Mouse (Mus musculus) liver, embryonic 13.5 days (tissue): ENCODE measurements around the gene Plekhg2. TPM values are rescaled to one million over a fixed set of nuclear protein-coding genes. Genes with fewer than 3 reads are reported as not detected.
A peak's percentile ranks its signal among the peaks of the same experiment; 100 is the strongest.

Experiments used
- ATAC-seq: fragments of 200-750 bp; cut with Nextera tagmentation; 2 replicates; pipeline ENCODE4 v1.8.0; 2017; ENCODE audit warnings: low read depth, mild to moderate bottlenecking, moderate number of reproducible peaks, moderate library complexity
- DNase-seq: peaks from one replicate; pipeline ENCODE4 v3.0.0; 2022
- H3K27ac ChIP-seq: fragments of 300-500 bp; sonication (generic); 2 replicates; pipeline ENCODE4 v1.5.1; 2015; ENCODE audit warnings: moderate library complexity, mild to moderate bottlenecking, inconsistent platforms
- H3K27me3 ChIP-seq: fragments of 300-500 bp; sonication (generic); 2 replicates; pipeline ENCODE4 v1.6.1; 2015; ENCODE audit warnings: mild to moderate bottlenecking, inconsistent platforms
- H3K36me3 ChIP-seq: fragments of 300-500 bp; sonication (generic); 2 replicates; pipeline ENCODE4 v1.6.1; 2015; ENCODE audit warnings: mild to moderate bottlenecking, inconsistent platforms
- H3K4me1 ChIP-seq: fragments of 300-500 bp; sonication (generic); replicated peaks from 2 replicates; pipeline ENCODE4 v1.6.1; 2015; ENCODE audit warnings: inconsistent platforms
- H3K4me2 ChIP-seq: fragments of 300-500 bp; sonication (generic); 2 replicates; pipeline ENCODE4 v1.6.1; 2015; ENCODE audit warnings: inconsistent platforms, mild to moderate bottlenecking, moderate library complexity
- H3K4me3 ChIP-seq: fragments of 300-500 bp; sonication (generic); replicated peaks from 2 replicates; pipeline ENCODE4 v1.5.1; 2015; ENCODE audit warnings: mild to moderate bottlenecking, inconsistent platforms
- H3K9ac ChIP-seq: fragments of 300-500 bp; sonication (generic); 2 replicates; pipeline ENCODE4 v1.6.1; 2015; ENCODE audit warnings: mild to moderate bottlenecking, inconsistent platforms
- H3K9me3 ChIP-seq: fragments of 300-500 bp; sonication (generic); replicated peaks from 2 replicates; pipeline ENCODE4 v1.6.1; 2016; ENCODE audit warnings: inconsistent platforms
- WGBS: fragments of 180-500 bp; shearing (Covaris S2); methylation state at CpG from one replicate; pipeline ENCODE4 v1.1.7; 2015; ENCODE audit not compliant: insufficient replicate concordance; 5-methylcytosine and 5-hydroxymethylcytosine counted together
- polyA plus RNA-seq: library from polyadenylated mRNA; unstranded; fragments of >200 nt; fragmentation: Nextera tagmentation; extraction: Ambion mirVana; gene quantifications from 2 replicates; pipeline ENCODE4 v1.2.1, GENCODE M21; 2015

Plekhg2 gene
- polyA plus RNA-seq, 1 experiment from 2014 or later = 4.9 TPM

DNA sequence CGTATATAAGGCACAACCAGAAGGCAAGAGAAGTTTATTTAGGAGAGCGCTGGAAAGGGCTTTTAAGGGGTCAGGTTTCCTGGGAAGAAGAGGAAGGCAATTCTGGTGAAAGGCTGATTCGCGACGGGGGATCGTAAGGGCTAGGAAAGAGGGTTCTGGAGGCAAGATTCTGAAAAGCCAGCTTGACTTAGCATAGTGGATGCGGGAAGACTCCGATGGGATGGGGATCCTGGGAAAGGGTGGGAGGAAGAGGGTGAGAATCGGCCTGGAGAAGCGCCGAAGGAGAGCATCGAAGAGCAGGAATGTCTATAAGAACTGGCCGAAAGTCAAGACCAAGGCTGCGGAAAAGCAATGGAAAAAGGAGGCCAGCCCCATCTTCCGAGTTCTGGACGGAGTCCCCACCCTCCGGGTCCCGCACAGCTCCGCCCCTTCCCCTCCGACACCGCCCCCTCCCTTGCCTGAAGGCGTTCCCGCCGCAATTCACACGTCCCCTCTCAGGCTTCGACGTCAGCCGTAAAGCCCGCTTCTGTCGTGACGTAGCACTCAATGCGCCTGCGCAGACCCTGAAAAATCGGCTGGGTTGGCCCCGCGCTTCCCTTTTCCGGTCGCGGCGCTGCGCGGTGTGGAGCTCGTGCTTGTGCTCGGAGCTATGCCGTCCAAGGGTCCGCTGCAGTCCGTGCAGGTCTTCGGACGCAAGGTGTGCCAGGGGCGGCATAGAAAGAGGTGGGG lies 22.1 kb downstream of the Plekhg2 start, which contains the start of gene Rps16:
Gene Rps16, plus strand, starts transcription at position 498 of the 729 bp plus-strand sequence.
- peak; percentile 92 for ATAC-seq
- no peaks in the 10 kb centered on the region for H3K27me3 ChIP-seq
- H3K36me3 ChIP-seq = peaks cover 37% of the 10 kb centered on the region
- no peaks in the 10 kb centered on the region for H3K9me3 ChIP-seq
- peak within 1 kb of the TSS; percentile 98 for H3K9ac ChIP-seq
- DNase-seq = peak; percentile 97
- peak within 1 kb of the TSS; percentile 87 for H3K27ac ChIP-seq
- peak within 1 kb of the TSS; percentile 90 for H3K4me2 ChIP-seq
- peak within 1 kb of the TSS; percentile 90 for H3K4me3 ChIP-seq
- H3K4me1 ChIP-seq = peaks cover 46% of the 10 kb centered on the region
- under 1% methylated on average over 49 of the region's 50 CpGs for WGBS

DNA sequence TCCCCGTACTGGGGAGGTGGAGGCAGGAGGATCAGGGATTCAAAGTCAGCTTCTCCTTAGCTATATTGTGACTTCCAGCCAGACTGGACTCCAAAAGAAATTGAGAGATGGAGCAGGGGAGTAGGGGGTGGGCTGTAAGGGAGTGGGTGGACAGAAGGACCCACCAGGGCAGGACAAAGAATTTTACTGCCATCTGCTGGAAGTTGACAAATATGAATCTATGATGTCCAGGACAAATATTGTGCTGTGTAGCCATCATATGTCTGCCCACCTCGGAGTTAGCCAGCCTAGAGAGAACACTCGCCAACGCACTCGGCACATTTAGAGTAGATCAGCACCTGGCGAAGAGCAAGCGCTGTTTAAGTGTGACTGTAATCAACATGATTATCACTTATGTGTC lies 23.8 kb downstream of the Plekhg2 start:
- Histone ChIP-seq H3K27ac (no peak overlapping the region), H3K36me3 (peaks cover 20% of the 10 kb centered on the region)

GRCm38 (mm10) chr7:28347746-28348145 lies 24.7 kb downstream of the Plekhg2 start:
- H3K4me1 ChIP-seq = peaks cover 36% of the 10 kb centered on the region
- ATAC-seq (no peak), DNase-seq (no peak)
- H3K4me3 ChIP-seq = no peak overlapping the region
- no peak overlapping the region for H3K4me2 ChIP-seq
- no peaks in the 10 kb centered on the region for H3K9me3 ChIP-seq
- WGBS = 53% methylated on average over 3 of the region's 3 CpGs
- H3K27me3 ChIP-seq = no peaks in the 10 kb centered on the region
- H3K36me3 ChIP-seq = peaks cover 12% of the 10 kb centered on the region
- H3K27ac ChIP-seq = no peak overlapping the region
- no peak overlapping the region for H3K9ac ChIP-seq

More for the DNA sequence above, 23.8 kb downstream of the Plekhg2 start:
- no peaks in the 10 kb centered on the region for H3K27me3 ChIP-seq
- no peak overlapping the region for H3K9ac ChIP-seq
- 75% methylated on average over 7 of the region's 7 CpGs for WGBS
- H3K9me3 ChIP-seq = no peaks in the 10 kb centered on the region
- no peak overlapping the region for H3K4me3 ChIP-seq
- DNase-seq (no peak), ATAC-seq (no peak)
- H3K4me1 ChIP-seq = peaks cover 44% of the 10 kb centered on the region
- H3K4me2 ChIP-seq = no peak overlapping the region

- H3K27me3 ChIP-seq = no peaks in the 10 kb centered on the region
- no peak overlapping the region for H3K27ac ChIP-seq
- peak overlapping the region; percentile 41; the same call in 1 of the 2 replicates for H3K9ac ChIP-seq
- no peaks in the 10 kb centered on the region for H3K36me3 ChIP-seq
- DNase-seq (peak; percentile 72), ATAC-seq (peak; percentile 19; the same call in 1 of the 2 replicates)
- H3K4me3 ChIP-seq = no peak overlapping the region
- H3K4me1 ChIP-seq = peaks cover 29% of the 10 kb centered on the region
- WGBS = 2% methylated on average over 4 of the region's 4 CpGs
- H3K9me3 ChIP-seq = no peaks in the 10 kb centered on the region
- H3K4me2 ChIP-seq = no peak overlapping the region
These were observed 27.8 kb downstream of the Plekhg2 start for GRCm38 (mm10) chr7:28344637-28345036.

DNA sequence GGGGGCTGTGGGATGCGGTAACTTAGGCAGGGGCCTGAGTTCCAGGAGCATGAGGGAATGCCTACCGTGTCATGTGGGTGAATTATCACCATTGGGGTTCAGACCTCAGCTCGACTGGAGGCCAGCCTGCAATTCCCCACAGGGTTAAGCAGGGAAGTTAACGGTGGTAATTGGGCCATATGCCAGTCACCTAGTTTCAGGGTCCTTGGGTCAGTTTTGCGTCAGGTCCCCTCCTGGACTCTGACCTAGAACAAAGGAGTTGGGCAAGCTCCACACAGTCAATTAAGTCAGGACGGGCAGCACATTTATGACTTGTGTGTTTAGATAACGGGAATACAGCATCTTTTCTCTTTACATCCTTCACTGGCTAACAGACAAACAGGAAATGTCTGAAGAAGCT lies 31.0 kb downstream of the Plekhg2 start:
- Histone ChIP-seq H3K4me3 (no peak overlapping the region), H3K27me3 (no peaks in the 10 kb centered on the region), H3K9me3 (no peaks in the 10 kb centered on the region), H3K9ac (no peak overlapping the region), H3K4me1 (peaks cover 41% of the 10 kb centered on the region), H3K27ac (no peak overlapping the region), H3K36me3 (no peaks in the 10 kb centered on the region), H3K4me2 (no peak overlapping the region)
- ATAC-seq (no peak), DNase-seq (no peak)
- 41% methylated on average over 7 of the region's 7 CpGs for WGBS

DNA sequence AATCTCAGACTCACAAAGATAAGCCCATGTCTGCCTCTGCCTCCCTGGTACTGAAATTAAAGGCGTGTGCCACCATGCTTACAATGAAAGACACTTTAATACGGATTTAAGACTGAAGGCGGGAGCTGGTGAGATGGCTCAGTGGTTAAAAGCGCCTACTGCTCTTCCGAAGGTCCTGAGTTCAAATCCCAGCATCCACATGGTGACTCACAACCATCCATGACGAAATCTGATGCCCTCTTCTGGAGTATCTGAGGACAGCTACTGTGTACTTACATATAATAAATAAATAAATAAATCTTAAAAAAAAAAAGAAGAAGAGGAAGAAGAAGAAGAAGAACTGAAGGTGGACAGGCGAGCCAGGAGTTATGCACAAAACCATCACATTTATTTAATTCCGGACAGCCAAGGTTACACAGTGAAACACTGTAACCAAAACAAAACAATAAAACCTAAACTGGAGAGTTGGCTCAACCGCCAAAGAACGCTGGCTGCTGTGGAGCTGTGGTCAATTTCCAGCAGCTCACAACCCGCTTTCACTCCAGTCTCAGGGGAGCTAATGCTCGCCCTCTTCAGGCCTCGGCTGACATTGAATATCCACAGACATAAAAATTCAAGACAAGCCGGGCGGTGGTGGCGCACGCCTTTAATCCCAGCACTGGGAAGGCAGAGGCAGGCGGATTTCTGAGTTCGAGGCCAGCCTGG lies 33.0 kb downstream of the Plekhg2 start:
- Histone ChIP-seq H3K4me2 (peak overlapping the region; percentile 89), H3K4me1 (peaks cover 51% of the 10 kb centered on the region), H3K4me3 (peak overlapping the region; percentile 95), H3K27me3 (no peaks in the 10 kb centered on the region), H3K36me3 (peaks cover 12% of the 10 kb centered on the region), H3K9me3 (no peaks in the 10 kb centered on the region), H3K27ac (peak overlapping the region; percentile 92), H3K9ac (peak overlapping the region; percentile 67)
- WGBS = 39% methylated on average over 19 of the region's 19 CpGs
- ATAC-seq = no peak
- peak; percentile 52 for DNase-seq

DNA sequence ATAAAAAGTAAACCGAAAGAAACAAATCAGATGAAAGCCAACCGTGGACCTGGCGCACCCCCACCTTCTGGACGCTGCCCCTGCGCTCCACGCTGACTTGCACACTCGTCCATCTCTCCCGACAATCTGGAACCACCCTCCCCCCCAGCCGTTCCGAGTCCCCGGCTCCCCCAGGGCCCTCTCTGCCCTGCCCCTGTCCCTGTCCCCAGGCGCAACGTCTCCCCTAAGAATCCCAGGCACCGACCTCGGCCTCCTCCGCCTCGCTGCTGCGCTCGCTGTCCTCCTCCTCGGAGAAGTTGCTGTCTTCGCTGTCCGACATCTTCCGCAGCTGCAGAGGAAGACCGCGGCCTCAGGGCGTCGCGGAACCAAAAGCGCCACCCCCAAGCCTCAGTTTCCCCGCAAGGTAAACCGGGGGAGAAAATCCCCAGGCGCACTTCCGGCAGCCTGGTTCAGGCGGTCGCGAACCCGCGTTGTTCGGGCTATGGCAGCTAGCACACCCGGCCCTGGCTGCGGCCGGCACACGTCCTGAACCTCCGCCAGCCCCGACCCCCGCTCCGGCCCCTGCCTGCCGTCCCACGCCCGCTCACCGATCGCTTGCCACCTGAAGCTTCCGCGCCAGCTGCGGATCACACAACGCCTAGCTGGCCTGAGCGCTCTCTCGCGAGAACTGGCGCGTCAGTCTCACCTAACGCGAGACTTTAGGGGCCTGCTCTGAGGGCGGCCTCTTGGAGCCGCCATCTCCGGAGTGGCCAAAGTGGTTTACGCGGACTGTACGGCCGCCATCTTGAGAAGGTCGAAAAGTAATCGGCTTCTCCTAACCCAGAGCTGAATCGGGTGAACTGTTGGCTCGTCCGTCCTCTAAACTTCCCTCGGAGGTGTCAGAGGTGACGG lies 34.0 kb downstream of the Plekhg2 start, which contains the start of gene Supt5:
Gene Supt5, minus strand, starts transcription at position 639 of the 891 bp plus-strand sequence.
- DNase-seq (peak; percentile 96), ATAC-seq (peak; percentile 95)
- Histone ChIP-seq H3K4me2 (peak within 1 kb of the TSS; percentile 89), H3K27ac (peak within 1 kb of the TSS; percentile 92), H3K4me3 (peak within 1 kb of the TSS; percentile 95), H3K27me3 (no peaks in the 10 kb centered on the region), H3K9me3 (no peaks in the 10 kb centered on the region), H3K4me1 (peaks cover 53% of the 10 kb centered on the region), H3K36me3 (peaks cover 17% of the 10 kb centered on the region), H3K9ac (peak within 1 kb of the TSS; percentile 95)
- under 1% methylated on average over 77 of the region's 77 CpGs for WGBS

DNA sequence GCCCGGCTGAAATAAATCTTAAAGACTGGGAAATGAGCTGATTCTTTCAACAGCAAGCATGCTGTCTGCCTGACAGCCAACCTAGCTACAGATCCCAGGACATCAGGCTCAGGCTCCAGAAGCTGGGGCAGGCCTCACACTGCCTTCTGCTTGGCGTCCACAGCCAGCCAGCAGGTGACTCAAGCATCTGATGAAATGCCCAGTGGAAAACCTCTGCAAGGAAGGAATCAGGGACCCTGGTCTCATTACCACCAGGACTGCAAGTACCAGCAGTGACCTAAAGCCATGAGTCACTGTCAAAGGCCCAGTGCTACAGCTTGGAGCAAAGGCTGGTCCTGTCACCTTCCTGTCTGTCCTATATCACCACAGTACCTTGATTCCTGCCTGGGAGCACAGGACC lies 36.9 kb downstream of the Plekhg2 start:
- WGBS = 87% methylated on average over 2 of the region's 2 CpGs
- Histone ChIP-seq H3K36me3 (peaks cover 41% of the 10 kb centered on the region), H3K9me3 (no peaks in the 10 kb centered on the region), H3K27me3 (no peaks in the 10 kb centered on the region), H3K9ac (no peak overlapping the region), H3K4me1 (peaks cover 41% of the 10 kb centered on the region), H3K27ac (no peak overlapping the region), H3K4me2 (no peak overlapping the region), H3K4me3 (no peak overlapping the region)
- DNase-seq (no peak), ATAC-seq (no peak)

DNA sequence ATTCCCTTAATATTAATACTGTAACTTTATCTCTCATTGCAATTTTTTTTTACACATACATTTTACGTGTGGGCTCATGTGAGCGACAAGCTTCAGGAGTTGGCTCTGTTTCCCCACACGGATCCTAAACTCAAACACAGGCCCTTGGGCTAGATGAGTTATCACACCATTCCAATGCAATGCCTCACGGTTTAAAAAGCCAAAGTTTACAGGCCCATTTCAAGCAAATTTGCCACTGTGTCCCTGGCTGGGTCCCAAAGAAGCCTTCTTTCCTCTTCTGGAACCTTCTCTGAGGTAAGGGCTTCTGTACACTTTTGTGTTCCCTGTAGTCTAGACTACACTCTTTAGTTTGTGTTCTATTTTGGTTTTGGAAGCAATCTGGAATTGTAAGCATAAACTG lies 37.9 kb downstream of the Plekhg2 start:
- no peak for DNase-seq
- WGBS = 82% methylated on average over 4 of the region's 4 CpGs
- ATAC-seq = no peak
- no peaks in the 10 kb centered on the region for H3K9me3 ChIP-seq
- H3K4me2 ChIP-seq = no peak overlapping the region
- H3K4me1 ChIP-seq = peaks cover 36% of the 10 kb centered on the region
- no peak overlapping the region for H3K27ac ChIP-seq
- H3K27me3 ChIP-seq = no peaks in the 10 kb centered on the region
- H3K4me3 ChIP-seq = no peak overlapping the region
- peaks cover 50% of the 10 kb centered on the region for H3K36me3 ChIP-seq
- H3K9ac ChIP-seq = no peak overlapping the region

DNA sequence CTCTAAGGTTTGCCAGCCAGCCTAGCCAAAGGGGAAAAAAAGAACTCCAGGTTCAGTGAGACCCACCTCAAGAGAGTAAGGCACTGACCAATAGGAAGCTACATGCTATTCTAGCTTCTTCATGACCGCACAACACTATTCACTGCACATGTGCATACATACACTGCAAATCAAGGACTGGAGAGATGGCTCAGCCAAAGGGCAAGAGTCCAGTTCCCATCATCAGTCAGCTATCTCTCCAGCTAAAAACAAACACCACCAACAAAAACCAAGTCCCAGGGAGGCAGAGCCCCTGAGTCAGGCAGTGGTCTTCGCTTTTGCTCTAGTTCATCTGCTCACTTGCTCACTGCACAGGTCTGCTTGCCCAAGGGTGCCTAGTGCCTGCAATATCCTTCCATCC lies 44.1 kb downstream of the Plekhg2 start:
- WGBS = 90% methylated on average over 2 of the region's 2 CpGs
- Histone ChIP-seq H3K36me3 (peaks cover 94% of the 10 kb centered on the region), H3K27ac (no peak overlapping the region), H3K9ac (no peak overlapping the region), H3K4me2 (no peak overlapping the region), H3K4me1 (no peaks in the 10 kb centered on the region; the same call in 1 of the 2 replicates), H3K4me3 (no peak overlapping the region), H3K27me3 (no peaks in the 10 kb centered on the region), H3K9me3 (no peaks in the 10 kb centered on the region)
- ATAC-seq = no peak
- DNase-seq = no peak

DNA sequence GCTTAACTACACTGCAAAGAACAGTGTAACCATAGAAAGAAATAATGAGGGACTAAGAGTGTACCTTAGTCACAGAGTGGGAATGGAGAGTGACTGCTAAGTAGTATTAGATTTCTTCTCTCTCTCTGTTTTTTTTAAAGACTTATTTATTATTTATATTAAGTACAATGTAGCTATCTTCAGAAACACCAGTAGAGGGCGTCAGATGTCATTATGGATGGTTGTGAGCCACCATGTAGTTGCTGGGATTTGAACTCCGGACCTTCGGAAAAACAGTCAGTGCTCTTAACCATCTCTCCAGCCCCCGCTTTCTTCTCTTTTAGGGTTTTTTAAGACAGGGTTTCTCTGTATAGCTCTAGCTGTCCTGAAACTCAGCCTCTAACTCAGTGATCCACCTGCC lies 45.9 kb downstream of the Plekhg2 start:
- peaks cover 3% of the 10 kb centered on the region; the same call in 1 of the 2 replicates for H3K4me1 ChIP-seq
- no peak for ATAC-seq

More for the DNA sequence above, 45.9 kb downstream of the Plekhg2 start:
- no peaks in the 10 kb centered on the region for H3K9me3 ChIP-seq
- DNase-seq = no peak
- WGBS = 74% methylated on average over 4 of the region's 4 CpGs
- no peak overlapping the region for H3K27ac ChIP-seq
- H3K4me3 ChIP-seq = no peak overlapping the region
- no peaks in the 10 kb centered on the region for H3K27me3 ChIP-seq
- no peak overlapping the region for H3K9ac ChIP-seq
- peaks cover 99% of the 10 kb centered on the region for H3K36me3 ChIP-seq
- no peak overlapping the region for H3K4me2 ChIP-seq
